Mouse (Mus musculus) brain, embryonic 14.5 days (tissue): ENCODE data around the gene Ano10.

Experiments
- CTCF ChIP-seq: fragments of 200-500 bp; IDR thresholded peaks from 2 replicates; pipeline ENCODE4 v1.5.1; 2012; ENCODE audit warnings: inconsistent platforms, mild to moderate bottlenecking, moderate library complexity, borderline replicate concordance; ENCODE audit not compliant: insufficient read depth, insufficient read length; ENCODE audit errors: extremely low read depth
- POLR2A ChIP-seq: fragments of 200-500 bp; IDR thresholded peaks from 2 replicates; pipeline ENCODE4 v1.6.1; 2012; ENCODE audit warnings: mild to moderate bottlenecking, inconsistent platforms, borderline replicate concordance; ENCODE audit not compliant: poor library complexity, insufficient read depth, insufficient read length, severe bottlenecking; ENCODE audit errors: extremely low read depth

- TF ChIP-seq POLR2A, result no peak
- TF ChIP-seq CTCF, result no peak
These were observed 111.1 kb downstream of the Ano10 start for GRCm38 (mm10) chr9:122183074-122183473.
